Mouse (Mus musculus) bone marrow, adult 2 months (tissue): ENCODE data around the gene Mrpl48. TPM values are rescaled to one million over a fixed set of nuclear protein-coding genes. Genes with fewer than 3 reads are reported as not detected.

ENCODE experiments used
- H3K27ac ChIP-seq: fragments of 200-500 bp; 2 replicates; pipeline ENCODE4 v1.5.1; 2012; ENCODE audit warnings: low read depth, mild to moderate bottlenecking, control low read depth, inconsistent platforms, low read length; ENCODE audit not compliant: control insufficient read depth, poor library complexity, insufficient read depth
- H3K4me1 ChIP-seq: fragments of 200-500 bp; 2 replicates; pipeline ENCODE4 v1.6.1; 2011; ENCODE audit warnings: low read length; ENCODE audit not compliant: control insufficient read depth, insufficient read depth
- H3K4me3 ChIP-seq: fragments of 200-500 bp; replicated peaks from 2 replicates; pipeline ENCODE3; 2011; ENCODE audit warnings: mild to moderate bottlenecking, low read depth, low read length, control low read depth; ENCODE audit not compliant: control insufficient read depth
- CTCF ChIP-seq: fragments of 200-500 bp; IDR thresholded peaks from 2 replicates; pipeline ENCODE4 v1.5.1; 2011; ENCODE audit warnings: low read length, control low read depth; ENCODE audit not compliant: control insufficient read depth, insufficient read depth
- POLR2A ChIP-seq: fragments of 200-500 bp; IDR thresholded peaks from 2 replicates; pipeline ENCODE4 v1.6.1; 2011; ENCODE audit warnings: low read depth, mild to moderate bottlenecking, control low read depth, low read length, borderline replicate concordance; ENCODE audit not compliant: control insufficient read depth
- WGBS: fragments of 180-500 bp; shearing (Covaris S2); methylation state at CpG from one replicate; pipeline ENCODE4 v1.1.7; 2018; 5-methylcytosine and 5-hydroxymethylcytosine counted together
- polyA plus RNA-seq: library from polyadenylated mRNA; stranded (reverse); fragments of >200 nt; gene quantifications from 2 replicates; pipeline ENCODE4 v1.2.4, GENCODE M21; 2011; ENCODE audit warnings: low replicate concordance; ENCODE audit not compliant: missing spikeins, insufficient read depth, insufficient read length

Mrpl48 gene
- polyA plus RNA-seq, 1 experiment: 37.9 TPM

DNA sequence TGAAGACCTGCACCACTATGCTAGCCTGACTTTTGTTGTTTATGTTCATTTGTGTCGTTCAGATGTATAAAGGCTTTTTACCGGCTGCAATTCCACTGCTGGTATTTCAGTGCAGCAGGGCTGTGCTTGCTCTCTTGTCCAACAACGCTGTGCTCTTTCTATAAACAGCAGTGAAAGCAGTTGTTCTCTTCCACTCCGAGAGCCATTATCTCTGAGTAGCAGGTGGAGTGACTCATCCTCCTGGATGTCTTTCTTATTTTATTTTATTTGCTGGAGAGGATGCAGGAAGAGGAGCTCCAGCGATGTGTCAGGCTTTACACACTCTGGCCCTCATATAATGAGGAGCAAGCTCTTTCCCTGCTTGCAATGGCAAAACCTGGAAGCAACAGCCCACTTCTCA, 7.9 kb downstream of the Mrpl48 start:
- Histone ChIP-seq H3K4me1 (no peaks in the 10 kb centered on the region), H3K4me3 (no peak overlapping the region), H3K27ac (no peak overlapping the region)
- 78% methylated on average over 5 of the region's 5 CpGs for WGBS
- TF ChIP-seq POLR2A: no peak
- no peak for TF ChIP-seq CTCF

DNA sequence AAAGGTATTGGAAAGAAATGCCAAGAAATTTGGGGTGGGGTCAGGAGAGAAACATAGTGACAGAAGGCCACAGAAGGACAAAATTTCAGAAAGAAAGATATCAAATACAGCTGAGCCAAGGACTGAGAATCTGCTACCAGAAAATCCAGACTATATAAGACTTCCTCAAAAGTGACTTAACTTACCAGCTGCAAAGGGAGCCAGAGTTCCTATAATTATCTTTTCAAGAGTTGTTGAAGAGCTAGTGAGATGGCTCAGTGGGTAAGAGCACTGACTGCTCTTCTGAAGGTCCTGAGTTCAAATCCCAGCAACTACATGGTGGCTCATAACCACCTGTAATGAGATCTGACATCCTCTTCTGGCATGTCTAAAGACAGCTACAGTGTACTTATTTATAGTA, 14.8 kb downstream of the Mrpl48 start:
- Histone ChIP-seq H3K27ac (no peak overlapping the region), H3K4me1 (peaks cover under 1% of the 10 kb centered on the region; the same call in 1 of the 2 replicates), H3K4me3 (no peak overlapping the region)
- TF ChIP-seq POLR2A (no peak), CTCF (no peak)

DNA sequence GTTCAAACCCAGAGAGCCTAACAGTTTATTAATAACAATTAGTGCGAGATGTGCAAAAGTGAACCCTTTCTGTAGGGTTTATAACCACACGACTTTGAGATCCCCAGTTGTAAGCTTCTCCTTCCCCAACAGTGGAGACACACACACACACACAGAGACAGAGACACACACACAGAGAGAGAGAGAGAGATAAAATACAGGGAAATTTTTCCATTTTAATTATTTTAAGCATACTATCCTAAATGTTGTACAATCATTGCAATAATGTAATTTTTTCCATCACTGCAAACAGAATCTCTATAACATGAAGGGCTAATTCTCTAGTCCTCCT, 16.6 kb downstream of the Mrpl48 start:
- WGBS: 6% methylated on average over 2 of the region's 2 CpGs
- Histone ChIP-seq H3K27ac (no peak overlapping the region), H3K4me3 (no peak overlapping the region), H3K4me1 (peaks cover 2% of the 10 kb centered on the region; the same call in 1 of the 2 replicates)
- TF ChIP-seq CTCF (no peak), POLR2A (no peak)

DNA sequence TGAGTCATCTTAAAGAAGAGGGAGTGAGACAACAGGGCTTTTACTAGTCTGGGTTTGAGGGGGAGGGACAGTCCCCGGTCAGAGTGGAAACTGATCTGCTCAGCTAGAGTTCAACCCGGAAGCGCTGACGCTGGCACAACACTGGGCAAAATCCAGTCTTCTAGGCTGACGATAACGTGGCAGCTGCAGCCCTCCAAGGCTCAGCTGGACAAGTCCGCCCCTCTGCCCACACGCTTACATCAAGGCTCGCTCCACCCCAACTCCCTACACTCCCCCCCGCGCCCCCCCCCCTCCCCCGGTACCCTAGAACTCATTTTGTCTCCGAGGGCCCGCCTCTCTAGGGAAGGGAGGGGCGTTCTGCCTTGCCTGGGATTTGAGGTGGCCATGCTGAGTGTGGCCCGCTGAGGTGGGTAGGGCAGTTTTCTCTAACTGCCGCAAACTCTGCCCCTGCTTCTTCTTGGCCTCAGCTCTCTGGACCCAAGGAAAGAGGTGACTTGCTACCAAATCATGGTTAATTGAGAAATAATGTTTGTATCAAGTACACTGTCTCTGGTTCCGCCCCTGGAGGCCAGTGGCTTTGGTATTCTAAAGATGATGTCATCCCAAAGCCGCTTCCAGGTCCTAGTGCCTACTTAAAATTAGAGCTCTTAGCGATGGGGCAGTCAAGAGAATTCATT, 17.1 kb downstream of the Mrpl48 start:
- Histone ChIP-seq H3K27ac (peak overlapping the region; percentile 77), H3K4me3 (peak overlapping the region; percentile 81), H3K4me1 (peaks cover 2% of the 10 kb centered on the region; the same call in 1 of the 2 replicates)
- no peak for TF ChIP-seq CTCF
- peak; percentile 75 for TF ChIP-seq POLR2A
- under 1% methylated on average over 18 of the region's 20 CpGs for WGBS

DNA sequence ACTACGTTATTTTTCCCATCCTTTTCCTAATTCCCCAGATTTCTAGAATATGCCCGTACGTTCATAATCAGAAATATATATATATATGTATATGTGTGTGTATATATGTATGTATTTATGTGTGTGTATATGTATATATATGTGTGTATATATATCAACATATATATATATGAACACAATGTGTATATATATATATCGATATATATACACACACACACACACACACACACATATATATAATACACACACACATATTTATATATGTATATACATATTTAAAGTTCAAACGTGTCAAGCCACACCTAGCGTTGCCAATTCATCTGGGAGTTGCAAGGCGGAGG, 17.6 kb downstream of the Mrpl48 start:
- TF ChIP-seq POLR2A (no peak), CTCF (no peak)
- whole genome bisulfite sequencing: 29% methylated on average over 7 of the region's 7 CpGs
- peaks cover 2% of the 10 kb centered on the region; the same call in 1 of the 2 replicates for H3K4me1 ChIP-seq

DNA sequence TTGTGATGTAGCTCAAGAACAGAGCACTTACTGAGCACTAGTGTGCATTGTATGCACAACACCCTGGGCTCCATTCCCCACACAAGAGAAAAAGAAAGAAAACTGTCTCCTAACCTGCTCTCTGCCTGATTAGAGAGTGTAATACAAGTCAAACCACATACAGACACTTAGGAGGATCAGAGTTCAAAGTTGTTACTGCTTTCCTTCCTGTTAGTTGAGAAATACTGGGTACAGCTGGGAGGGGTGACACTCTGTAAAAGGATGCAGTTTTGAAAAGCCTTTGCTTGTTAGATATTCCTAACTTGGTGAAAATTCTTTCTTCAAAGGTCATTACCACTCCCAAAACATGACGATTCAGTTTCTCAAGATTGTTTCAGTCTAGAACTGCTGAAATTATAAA, 18.3 kb downstream of the Mrpl48 start:
- 33% methylated on average over 1 of the region's 1 CpGs for WGBS

More for the DNA sequence above, 17.6 kb downstream of the Mrpl48 start:
- Histone ChIP-seq H3K4me3 (peak overlapping the region; percentile 81), H3K27ac (peak overlapping the region; percentile 77)

DNA sequence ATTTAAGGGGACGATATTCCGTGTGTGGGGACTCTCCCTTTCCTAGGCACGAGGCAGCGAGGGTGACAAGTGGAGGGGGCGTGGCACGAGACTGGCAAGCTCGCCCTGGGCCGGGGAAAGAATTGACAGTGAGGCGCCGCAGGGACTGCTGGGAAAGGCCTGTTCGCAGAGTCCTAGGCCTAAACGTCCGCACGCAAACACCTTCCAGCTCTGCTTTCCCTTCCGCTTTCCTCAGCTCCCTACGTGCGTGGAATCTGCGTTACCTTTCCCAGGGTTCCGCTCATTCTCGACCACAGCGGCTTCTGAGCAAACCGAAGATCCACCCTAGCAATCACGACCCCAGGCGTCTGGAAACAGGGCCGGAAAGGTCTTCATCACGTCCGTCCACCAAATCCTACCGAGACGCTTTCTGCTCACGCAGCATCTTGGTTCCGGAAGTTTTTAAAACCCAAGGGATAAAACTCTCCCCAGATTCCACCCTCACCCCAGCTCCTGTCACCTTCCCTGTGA, 25.3 kb downstream of the Mrpl48 start:
- peak overlapping the region; percentile 71 for H3K4me3 ChIP-seq
- H3K27ac ChIP-seq: peak overlapping the region; percentile 39
- peaks cover 1% of the 10 kb centered on the region; the same call in 1 of the 2 replicates for H3K4me1 ChIP-seq
- WGBS: 1% methylated on average over 31 of the region's 31 CpGs
- TF ChIP-seq POLR2A: peak; percentile 46; the same call in 1 of the 2 replicates
- TF ChIP-seq CTCF: no peak

More for the DNA sequence above, 18.3 kb downstream of the Mrpl48 start:
- H3K27ac ChIP-seq: peak overlapping the region; percentile 84
- H3K4me1 ChIP-seq: peaks cover 2% of the 10 kb centered on the region; the same call in 1 of the 2 replicates
- TF ChIP-seq CTCF (no peak), POLR2A (no peak)
- no peak overlapping the region for H3K4me3 ChIP-seq

DNA sequence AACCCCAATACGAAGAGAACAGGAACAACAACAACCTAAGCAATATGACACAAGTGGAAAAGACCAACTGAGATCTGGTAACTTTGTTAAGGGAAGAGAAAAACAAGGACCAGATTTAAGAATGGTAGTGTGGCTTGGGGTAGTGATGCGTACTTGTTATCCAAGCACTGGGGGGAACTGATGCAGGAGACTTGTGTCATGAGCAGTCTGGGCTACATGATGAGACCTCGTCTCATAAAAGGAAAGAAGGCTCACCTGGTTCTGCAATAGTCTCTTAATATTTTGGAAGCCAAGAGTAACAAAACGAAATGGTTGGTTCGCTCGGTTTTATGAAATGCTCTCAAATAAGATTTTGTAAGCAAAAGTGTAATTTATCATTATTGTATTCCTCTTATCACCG, 25.9 kb downstream of the Mrpl48 start:
- TF ChIP-seq CTCF (no peak), POLR2A (no peak)
- H3K4me1 ChIP-seq: peaks cover 1% of the 10 kb centered on the region; the same call in 1 of the 2 replicates
- H3K27ac ChIP-seq: no peak overlapping the region
- WGBS: 41% methylated on average over 7 of the region's 7 CpGs
- H3K4me3 ChIP-seq: no peak overlapping the region
